Mouse (Mus musculus): ENCODE results near the gene Sbk3. TPM values are rescaled to one million over a fixed set of nuclear protein-coding genes. Genes with fewer than 3 reads are reported as not detected.

The Sbk3 gene
- polyA plus RNA-seq, 1 experiment from 2014 or later, result 0.60 TPM

- H3K9ac ChIP-seq (ENCODE audit: low read depth, low read length), result peak within 1 kb of the TSS; percentile 85
- H3K27ac ChIP-seq (ENCODE audit: low read length), result peak within 1 kb of the TSS; percentile 99
- H3K36me3 ChIP-seq (ENCODE audit: control insufficient read depth, insufficient read depth, low read length), result peaks cover 14% of the 10 kb centered on the region
- peak within 1 kb of the TSS; percentile 41 for H3K4me3 ChIP-seq (ENCODE audit: low read depth, low read length)
- H3K4me2 ChIP-seq (ENCODE audit: low read length), result peak within 1 kb of the TSS; percentile 92
- no peaks in the 10 kb centered on the region for H3K9me3 ChIP-seq (replicated peaks; ENCODE audit: control insufficient read depth, low read length, poor library complexity, severe bottlenecking)
- WGBS, result 16% methylated on average over 8 of the region's 8 CpGs
- H3K27me3 ChIP-seq (ENCODE audit: control insufficient read depth, insufficient read depth, low read depth, low read length), result no peaks in the 10 kb centered on the region
- peak; percentile 1; the same call in 1 of the 2 replicates for ATAC-seq
- peaks cover 43% of the 10 kb centered on the region for H3K4me1 ChIP-seq (ENCODE audit: control insufficient read depth, insufficient read depth, low read length)
These were observed 49.0 kb downstream of the Sbk3 start, which contains the start of gene Nat14 for GRCm38 (mm10) chr7:4921824-4922482. Nat14 (plus strand) TSS chr7:4922028.

- WGBS, result 56% methylated on average over 23 of the region's 23 CpGs
- H3K4me1 ChIP-seq (ENCODE audit: control insufficient read depth, insufficient read depth, low read length), result peaks cover 51% of the 10 kb centered on the region
- peak overlapping the region; percentile 99 for H3K27ac ChIP-seq (ENCODE audit: low read length)
- peaks cover 14% of the 10 kb centered on the region for H3K36me3 ChIP-seq (ENCODE audit: control insufficient read depth, insufficient read depth, low read length)
- no peaks in the 10 kb centered on the region for H3K9me3 ChIP-seq (replicated peaks; ENCODE audit: control insufficient read depth, low read length, poor library complexity, severe bottlenecking)
- H3K9ac ChIP-seq (ENCODE audit: low read depth, low read length), result peak overlapping the region; percentile 85
- no peak overlapping the region for H3K4me3 ChIP-seq (ENCODE audit: low read depth, low read length)
- ATAC-seq, result no peak
- no peaks in the 10 kb centered on the region for H3K27me3 ChIP-seq (ENCODE audit: control insufficient read depth, insufficient read depth, low read depth, low read length)
- H3K4me2 ChIP-seq (ENCODE audit: low read length), result peak overlapping the region; percentile 92; the same call in 1 of the 2 replicates
These were observed 49.8 kb downstream of the Sbk3 start for GRCm38 (mm10) chr7:4920976-4921823.

- peaks cover 49% of the 10 kb centered on the region for H3K4me1 ChIP-seq (ENCODE audit: control insufficient read depth, insufficient read depth, low read length)
- ATAC-seq, result no peak
- 91% methylated on average over 19 of the region's 19 CpGs for WGBS
These were observed 50.5 kb downstream of the Sbk3 start for GRCm38 (mm10) chr7:4920496-4920895.

GRCm38 (mm10) chr7:4919971-4920370 is 51.0 kb downstream of the Sbk3 start:
- Histone ChIP-seq H3K4me3 (ENCODE audit: low read depth, low read length) (no peak overlapping the region), H3K27me3 (ENCODE audit: control insufficient read depth, insufficient read depth, low read depth, low read length) (no peaks in the 10 kb centered on the region), H3K36me3 (ENCODE audit: control insufficient read depth, insufficient read depth, low read length) (peaks cover 14% of the 10 kb centered on the region), H3K4me2 (ENCODE audit: low read length) (no peak overlapping the region), H3K4me1 (ENCODE audit: control insufficient read depth, insufficient read depth, low read length) (peaks cover 44% of the 10 kb centered on the region), H3K27ac (ENCODE audit: low read length) (no peak overlapping the region), H3K9ac (ENCODE audit: low read depth, low read length) (no peak overlapping the region), H3K9me3 (replicated peaks; ENCODE audit: control insufficient read depth, low read length, poor library complexity, severe bottlenecking) (no peaks in the 10 kb centered on the region)
- ATAC-seq, result no peak
- 90% methylated on average over 21 of the region's 21 CpGs for WGBS

More at GRCm38 (mm10) chr7:4920496-4920895, 50.5 kb downstream of the Sbk3 start:
- peaks cover 14% of the 10 kb centered on the region for H3K36me3 ChIP-seq (ENCODE audit: control insufficient read depth, insufficient read depth, low read length)
- no peak overlapping the region for H3K4me2 ChIP-seq (ENCODE audit: low read length)
- H3K27me3 ChIP-seq (ENCODE audit: control insufficient read depth, insufficient read depth, low read depth, low read length), result no peaks in the 10 kb centered on the region
- peak overlapping the region; percentile 31; the same call in 1 of the 2 replicates for H3K9ac ChIP-seq (ENCODE audit: low read depth, low read length)
- H3K9me3 ChIP-seq (replicated peaks; ENCODE audit: control insufficient read depth, low read length, poor library complexity, severe bottlenecking), result no peaks in the 10 kb centered on the region
- no peak overlapping the region for H3K4me3 ChIP-seq (ENCODE audit: low read depth, low read length)
- H3K27ac ChIP-seq (ENCODE audit: low read length), result peak overlapping the region; percentile 99

- H3K36me3 ChIP-seq (ENCODE audit: control insufficient read depth, insufficient read depth, low read length), result peaks cover 14% of the 10 kb centered on the region
- 86% methylated on average over 21 of the region's 21 CpGs for WGBS
- ATAC-seq, result no peak
- H3K4me3 ChIP-seq (ENCODE audit: low read depth, low read length), result no peak overlapping the region
- no peaks in the 10 kb centered on the region for H3K27me3 ChIP-seq (ENCODE audit: control insufficient read depth, insufficient read depth, low read depth, low read length)
- peaks cover 35% of the 10 kb centered on the region for H3K4me1 ChIP-seq (ENCODE audit: control insufficient read depth, insufficient read depth, low read length)
- H3K4me2 ChIP-seq (ENCODE audit: low read length), result no peak overlapping the region
- no peaks in the 10 kb centered on the region for H3K9me3 ChIP-seq (replicated peaks; ENCODE audit: control insufficient read depth, low read length, poor library complexity, severe bottlenecking)
- H3K27ac ChIP-seq (ENCODE audit: low read length), result no peak overlapping the region
- no peak overlapping the region for H3K9ac ChIP-seq (ENCODE audit: low read depth, low read length)
These were observed 51.9 kb downstream of the Sbk3 start for GRCm38 (mm10) chr7:4919096-4919495.

- 95% methylated on average over 15 of the region's 15 CpGs for WGBS
- H3K4me1 ChIP-seq (ENCODE audit: control insufficient read depth, insufficient read depth, low read length), result peaks cover 31% of the 10 kb centered on the region
These were observed 52.3 kb downstream of the Sbk3 start for GRCm38 (mm10) chr7:4918681-4919080.

GRCm38 (mm10) chr7:4917494-4917893 is 53.5 kb downstream of the Sbk3 start:
- Histone ChIP-seq H3K9me3 (replicated peaks; ENCODE audit: control insufficient read depth, low read length, poor library complexity, severe bottlenecking) (no peaks in the 10 kb centered on the region), H3K27ac (ENCODE audit: low read length) (peak overlapping the region; percentile 97; the same call in 1 of the 2 replicates), H3K9ac (ENCODE audit: low read depth, low read length) (no peak overlapping the region), H3K27me3 (ENCODE audit: control insufficient read depth, insufficient read depth, low read depth, low read length) (no peaks in the 10 kb centered on the region), H3K36me3 (ENCODE audit: control insufficient read depth, insufficient read depth, low read length) (peaks cover 14% of the 10 kb centered on the region), H3K4me3 (ENCODE audit: low read depth, low read length) (no peak overlapping the region), H3K4me2 (ENCODE audit: low read length) (no peak overlapping the region), H3K4me1 (ENCODE audit: control insufficient read depth, insufficient read depth, low read length) (peaks cover 30% of the 10 kb centered on the region)
- no peak for ATAC-seq
- 100% methylated on average over 2 of the region's 2 CpGs for WGBS

More at GRCm38 (mm10) chr7:4918681-4919080, 52.3 kb downstream of the Sbk3 start:
- Histone ChIP-seq H3K36me3 (ENCODE audit: control insufficient read depth, insufficient read depth, low read length) (peaks cover 14% of the 10 kb centered on the region), H3K27me3 (ENCODE audit: control insufficient read depth, insufficient read depth, low read depth, low read length) (no peaks in the 10 kb centered on the region), H3K4me2 (ENCODE audit: low read length) (no peak overlapping the region), H3K27ac (ENCODE audit: low read length) (no peak overlapping the region), H3K4me3 (ENCODE audit: low read depth, low read length) (no peak overlapping the region), H3K9me3 (replicated peaks; ENCODE audit: control insufficient read depth, low read length, poor library complexity, severe bottlenecking) (no peaks in the 10 kb centered on the region), H3K9ac (ENCODE audit: low read depth, low read length) (no peak overlapping the region)
- ATAC-seq, result no peak

GRCm38 (mm10) chr7:4915669-4916416 is 55.1 kb downstream of the Sbk3 start:
- Histone ChIP-seq H3K27me3 (ENCODE audit: control insufficient read depth, insufficient read depth, low read depth, low read length) (no peaks in the 10 kb centered on the region), H3K36me3 (ENCODE audit: control insufficient read depth, insufficient read depth, low read length) (peaks cover 12% of the 10 kb centered on the region), H3K9ac (ENCODE audit: low read depth, low read length) (peak overlapping the region; percentile 83), H3K4me1 (ENCODE audit: control insufficient read depth, insufficient read depth, low read length) (peaks cover 16% of the 10 kb centered on the region), H3K9me3 (replicated peaks; ENCODE audit: control insufficient read depth, low read length, poor library complexity, severe bottlenecking) (no peaks in the 10 kb centered on the region), H3K4me3 (ENCODE audit: low read depth, low read length) (peak overlapping the region; percentile 56), H3K4me2 (ENCODE audit: low read length) (peak overlapping the region; percentile 58), H3K27ac (ENCODE audit: low read length) (peak overlapping the region; percentile 97)
- ATAC-seq, result peak; percentile 58
- 9% methylated on average over 14 of the region's 14 CpGs for WGBS
